ENCODE assay signal across 10 mouse cellular contexts in the genomic region with DNA sequence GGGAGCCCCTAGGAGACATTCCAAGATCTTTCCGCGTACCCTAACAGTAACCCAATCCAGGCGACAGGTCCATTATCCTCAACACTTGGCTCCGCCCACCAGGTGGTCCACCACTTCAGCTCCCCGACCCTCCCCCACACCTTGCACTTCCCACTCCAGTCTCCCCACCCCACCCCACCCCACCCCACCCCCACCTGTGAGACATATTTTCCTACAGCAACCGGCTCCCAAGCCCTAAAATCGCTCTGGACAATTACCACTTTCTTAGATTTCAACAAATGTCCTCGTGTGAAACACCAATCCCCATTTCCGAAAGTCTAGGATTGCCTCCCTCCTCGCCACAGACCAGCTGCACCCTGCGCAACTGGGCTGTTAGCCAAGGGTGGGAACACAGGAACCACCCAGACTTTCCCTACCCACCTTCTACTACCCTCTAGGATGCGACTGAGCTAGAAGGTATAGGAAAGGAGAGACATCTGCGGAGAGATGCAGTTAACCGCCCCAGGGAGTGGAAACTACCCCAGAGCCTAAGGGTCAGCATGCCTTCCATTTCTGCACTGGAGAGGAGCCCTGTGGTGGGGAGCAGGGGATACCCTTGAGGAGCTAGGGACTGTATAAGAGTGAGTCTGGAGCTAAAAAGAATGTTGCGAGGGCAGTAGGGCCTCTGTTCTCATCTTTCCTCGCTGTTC. TPM values are rescaled to one million over a fixed set of nuclear protein-coding genes. Genes with fewer than 3 reads are reported as not detected.
A peak's percentile ranks its signal among the peaks of the same experiment; 100 is the strongest.
DNase-seq lines count a peak whose midpoint lies in the region; ATAC-seq and TF ChIP-seq lines count a peak whose summit lies in the region.
"Had no signal": no experiment of that assay in that cellular context is flagged by ENCODE, and none has a peak within 500 bp of the region (broad histone marks: within the 10 kb centered on the region; RNA-seq: fewer than 3 reads in every experiment).

No protein-coding gene starts in this region.

- no peaks in the 10 kb centered on the region for H3K36me3 ChIP-seq in intestine, embryonic 14.5 days (ENCODE audit: control insufficient read depth, insufficient read depth, low read length)
- H3K36me3 ChIP-seq in intestine, postnatal 0 days (ENCODE audit: control insufficient read depth, insufficient read depth): no peaks in the 10 kb centered on the region
- peaks cover 12% of the 10 kb centered on the region for H3K36me3 ChIP-seq in embryonic facial prominence, embryonic 14.5 days (ENCODE audit: control insufficient read depth, insufficient read depth, low read length)
- peaks cover 47% of the 10 kb centered on the region for H3K36me3 ChIP-seq in limb, embryonic 10.5 days
- no peaks in the 10 kb centered on the region for H3K36me3 ChIP-seq in neural tube, embryonic 14.5 days (ENCODE audit: control insufficient read depth, insufficient read depth, low read length)

- no peak overlapping the region for H3K9ac ChIP-seq in intestine, embryonic 14.5 days (ENCODE audit: low read length)
- no peak overlapping the region for H3K9ac ChIP-seq in intestine, postnatal 0 days (ENCODE audit: low read depth, low read length)
- H3K9ac ChIP-seq in embryonic facial prominence, embryonic 14.5 days (ENCODE audit: low read depth, low read length): peak overlapping the region; percentile 70
- H3K9ac ChIP-seq in neural tube, embryonic 14.5 days (replicated peaks; ENCODE audit: low read depth, low read length): 0 out of 2 replicates have a peak overlapping the region, but pooled peaks have one; percentile 21

- no peak for ATAC-seq in intestine, embryonic 14.5 days (replicated peaks; ENCODE audit: low FRiP score, low TSS enrichment, low read depth)
- ATAC-seq in intestine, postnatal 0 days: no peak
- ATAC-seq in embryonic facial prominence, embryonic 14.5 days (ENCODE audit: low read depth): peak; percentile 27; the same call in 1 of the 2 replicates
- ATAC-seq in neural tube, embryonic 14.5 days (ENCODE audit: low read depth): no peak

- DNase-seq in intestine, embryonic 14.5 days (ENCODE audit: low spot score): no peak
- DNase-seq in embryonic facial prominence, embryonic 14.5 days (ENCODE audit: low spot score): peak; percentile 81
- DNase-seq in limb, embryonic 10.5 days (ENCODE audit: low spot score): peak; percentile 53
- DNase-seq in right cerebral cortex, postnatal 36 days (ENCODE audit: low spot score in 2 of 2): no peak
- no peak for DNase-seq in Muller cell, postnatal 12 days (ENCODE audit: inconsistent ontology term)
- DNase-seq in ovary, postnatal 36 days (ENCODE audit: low spot score): no peak
- DNase-seq: kidney, adult 8-10 months; thymus, postnatal 4 days had no signal

- peaks cover 27% of the 10 kb centered on the region for H3K27me3 ChIP-seq in intestine, embryonic 14.5 days (replicated peaks; ENCODE audit: control insufficient read depth, insufficient read depth, low read length)
- peaks cover 54% of the 10 kb centered on the region for H3K27me3 ChIP-seq in intestine, postnatal 0 days (replicated peaks; ENCODE audit: control insufficient read depth, insufficient read depth, low read length)
- H3K27me3 ChIP-seq in embryonic facial prominence, embryonic 14.5 days (replicated peaks; ENCODE audit: control insufficient read depth, insufficient read depth, low read length): no peaks in the 10 kb centered on the region
- H3K27me3 ChIP-seq in limb, embryonic 10.5 days (ENCODE audit: low read depth, poor library complexity, severe bottlenecking): no peaks in the 10 kb centered on the region
- H3K27me3 ChIP-seq in neural tube, embryonic 14.5 days (ENCODE audit: control insufficient read depth, insufficient read depth, low read length): no peaks in the 10 kb centered on the region

- H3K9me3 ChIP-seq in intestine, embryonic 14.5 days (ENCODE audit: control insufficient read depth, low read length): no peaks in the 10 kb centered on the region
- no peaks in the 10 kb centered on the region for H3K9me3 ChIP-seq in intestine, postnatal 0 days (ENCODE audit: control insufficient read depth)
- H3K9me3 ChIP-seq in embryonic facial prominence, embryonic 14.5 days (ENCODE audit: control insufficient read depth, low read length): no peaks in the 10 kb centered on the region
- H3K9me3 ChIP-seq in limb, embryonic 10.5 days (replicated peaks): no peaks in the 10 kb centered on the region
- no peaks in the 10 kb centered on the region for H3K9me3 ChIP-seq in neural tube, embryonic 14.5 days (ENCODE audit: control insufficient read depth, low read length)

- H3K27ac ChIP-seq in intestine, embryonic 14.5 days (ENCODE audit: low read depth): no peak overlapping the region
- H3K27ac ChIP-seq in intestine, postnatal 0 days (ENCODE audit: low read depth, low read length): no peak overlapping the region
- H3K27ac ChIP-seq in embryonic facial prominence, embryonic 14.5 days (replicated peaks; ENCODE audit: low read depth, low read length): peak overlapping the region; percentile 96
- peak overlapping the region; percentile 93 for H3K27ac ChIP-seq in limb, embryonic 10.5 days
- H3K27ac ChIP-seq in neural tube, embryonic 14.5 days (ENCODE audit: low read depth, low read length): peak overlapping the region; percentile 22; the same call in 1 of the 2 replicates

- WGBS in intestine, embryonic 14.5 days: 21% methylated on average over 16 of the region's 16 CpGs
- 41% methylated on average over 16 of the region's 16 CpGs for WGBS in intestine, postnatal 0 days
- 0% methylated on average over 16 of the region's 16 CpGs for WGBS in embryonic facial prominence, embryonic 14.5 days
- under 1% methylated on average over 16 of the region's 16 CpGs for WGBS in limb, embryonic 10.5 days
- 8% methylated on average over 16 of the region's 16 CpGs for WGBS in neural tube, embryonic 14.5 days

- H3K4me1 ChIP-seq in intestine, embryonic 14.5 days (replicated peaks; ENCODE audit: control insufficient read depth, insufficient read depth, low read length): peaks cover 50% of the 10 kb centered on the region
- H3K4me1 ChIP-seq in intestine, postnatal 0 days (replicated peaks; ENCODE audit: control insufficient read depth, insufficient read depth, low read length): no peaks in the 10 kb centered on the region
- H3K4me1 ChIP-seq in embryonic facial prominence, embryonic 14.5 days (ENCODE audit: control insufficient read depth, insufficient read depth, low read length): peaks cover 70% of the 10 kb centered on the region
- H3K4me1 ChIP-seq in limb, embryonic 10.5 days: peaks cover 85% of the 10 kb centered on the region
- H3K4me1 ChIP-seq in neural tube, embryonic 14.5 days (ENCODE audit: control insufficient read depth, insufficient read depth, low read length): peaks cover 49% of the 10 kb centered on the region

- H3K4me3 ChIP-seq in intestine, embryonic 14.5 days (ENCODE audit: low read depth, low read length): peak overlapping the region; percentile 10; the same call in 1 of the 2 replicates
- no peak overlapping the region for H3K4me3 ChIP-seq in intestine, postnatal 0 days (ENCODE audit: low read depth, low read length)
- H3K4me3 ChIP-seq in embryonic facial prominence, embryonic 14.5 days (ENCODE audit: low read depth, low read length): peak overlapping the region; percentile 53
- H3K4me3 ChIP-seq in limb, embryonic 10.5 days: peak overlapping the region; percentile 75
- H3K4me3 ChIP-seq in neural tube, embryonic 14.5 days (ENCODE audit: low read depth, low read length): peak overlapping the region; percentile 11; the same call in 1 of the 2 replicates

- peak overlapping the region; percentile 63 for H3K4me2 ChIP-seq in intestine, embryonic 14.5 days (ENCODE audit: low read length)
- no peak overlapping the region for H3K4me2 ChIP-seq in intestine, postnatal 0 days (replicated peaks; ENCODE audit: low read depth)
- peak overlapping the region; percentile 77 for H3K4me2 ChIP-seq in embryonic facial prominence, embryonic 14.5 days (ENCODE audit: low read depth, low read length)
- H3K4me2 ChIP-seq in neural tube, embryonic 14.5 days (ENCODE audit: low read depth, low read length): peak overlapping the region; percentile 56; the same call in 1 of the 2 replicates

- no peak for TF ChIP-seq CTCF in intestine, postnatal 0 days (IDR thresholded peaks at IDR 0.05; ENCODE audit: low read depth)

RNA-seq across cellular contexts. Expression of a gene that starts 0.9 kb away (rescaled TPM):
- polyA plus RNA-seq in intestine, embryonic 14.5 days (2014; fragmentation: Nextera tagmentation; extraction: Ambion mirVana): 9.7 and 14.4 TPM in 2 replicates
- polyA plus RNA-seq in intestine, postnatal 0 days (2015; fragmentation: Nextera tagmentation; extraction: Ambion mirVana): 0.81 and 1.9 TPM in 2 replicates
- 145 and 175 TPM in 2 replicates for polyA plus RNA-seq in embryonic facial prominence, embryonic 14.5 days (2014; fragmentation: Nextera tagmentation; extraction: Ambion mirVana)
- polyA plus RNA-seq in limb, embryonic 10.5 days (2016; fragmentation: Nextera tagmentation; extraction: Ambion mirVana): 944 and 1,066 TPM in 2 replicates
- 45.5 and 103 TPM in 2 replicates for polyA plus RNA-seq in neural tube, embryonic 14.5 days (2014; fragmentation: Nextera tagmentation; extraction: Ambion mirVana)

RNA-seq across cellular contexts. Expression of a gene that starts 18.9 kb away (rescaled TPM):
- polyA plus RNA-seq in intestine, embryonic 14.5 days (2014; fragmentation: Nextera tagmentation; extraction: Ambion mirVana): 17.9 and 21.8 TPM in 2 replicates
- polyA plus RNA-seq in intestine, postnatal 0 days (2015; fragmentation: Nextera tagmentation; extraction: Ambion mirVana): 5.8 and 6.1 TPM in 2 replicates
- polyA plus RNA-seq in embryonic facial prominence, embryonic 14.5 days (2014; fragmentation: Nextera tagmentation; extraction: Ambion mirVana): 12.8 and 13.3 TPM in 2 replicates
- 21.1 and 21.7 TPM in 2 replicates for polyA plus RNA-seq in limb, embryonic 10.5 days (2016; fragmentation: Nextera tagmentation; extraction: Ambion mirVana)
- polyA plus RNA-seq in neural tube, embryonic 14.5 days (2014; fragmentation: Nextera tagmentation; extraction: Ambion mirVana): 19.7 and 20.6 TPM in 2 replicates

RNA-seq across cellular contexts. Expression of a gene that starts 19.3 kb away (rescaled TPM):
- 32.8 and 35.9 TPM in 2 replicates for polyA plus RNA-seq in intestine, embryonic 14.5 days (2014; fragmentation: Nextera tagmentation; extraction: Ambion mirVana)
- polyA plus RNA-seq in intestine, postnatal 0 days (2015; fragmentation: Nextera tagmentation; extraction: Ambion mirVana): 13.9 and 14.1 TPM in 2 replicates
- 20.9 and 22.9 TPM in 2 replicates for polyA plus RNA-seq in embryonic facial prominence, embryonic 14.5 days (2014; fragmentation: Nextera tagmentation; extraction: Ambion mirVana)
- polyA plus RNA-seq in limb, embryonic 10.5 days (2016; fragmentation: Nextera tagmentation; extraction: Ambion mirVana): 84.8 and 86.0 TPM in 2 replicates
- 16.1 and 23.1 TPM in 2 replicates for polyA plus RNA-seq in neural tube, embryonic 14.5 days (2014; fragmentation: Nextera tagmentation; extraction: Ambion mirVana)

RNA-seq across cellular contexts. Expression of a gene that starts 21.5 kb away (rescaled TPM):
- 11.9 and 13.4 TPM in 2 replicates for polyA plus RNA-seq in intestine, embryonic 14.5 days (2014; fragmentation: Nextera tagmentation; extraction: Ambion mirVana)
- polyA plus RNA-seq in intestine, postnatal 0 days (2015; fragmentation: Nextera tagmentation; extraction: Ambion mirVana): 9.2 and 9.5 TPM in 2 replicates
- 36.4 and 40.5 TPM in 2 replicates for polyA plus RNA-seq in embryonic facial prominence, embryonic 14.5 days (2014; fragmentation: Nextera tagmentation; extraction: Ambion mirVana)
- 13.5 and 14.6 TPM in 2 replicates for polyA plus RNA-seq in limb, embryonic 10.5 days (2016; fragmentation: Nextera tagmentation; extraction: Ambion mirVana)
- 11.1 and 16.7 TPM in 2 replicates for polyA plus RNA-seq in neural tube, embryonic 14.5 days (2014; fragmentation: Nextera tagmentation; extraction: Ambion mirVana)

RNA-seq across cellular contexts. Expression of a gene that starts 30.1 kb away (rescaled TPM):
- polyA plus RNA-seq in intestine, embryonic 14.5 days (2014; fragmentation: Nextera tagmentation; extraction: Ambion mirVana): 73.3 and 74.2 TPM in 2 replicates
- 74.9 and 79.5 TPM in 2 replicates for polyA plus RNA-seq in intestine, postnatal 0 days (2015; fragmentation: Nextera tagmentation; extraction: Ambion mirVana)
- 64.8 and 66.6 TPM in 2 replicates for polyA plus RNA-seq in embryonic facial prominence, embryonic 14.5 days (2014; fragmentation: Nextera tagmentation; extraction: Ambion mirVana)
- polyA plus RNA-seq in limb, embryonic 10.5 days (2016; fragmentation: Nextera tagmentation; extraction: Ambion mirVana): 75.0 and 81.3 TPM in 2 replicates
- polyA plus RNA-seq in neural tube, embryonic 14.5 days (2014; fragmentation: Nextera tagmentation; extraction: Ambion mirVana): 53.5 and 58.9 TPM in 2 replicates

Comparison
In these comparisons a context has a peak if more than half of its experiments do, and no peak if none do; other contexts are left out.
1. DNase-seq: peak in embryonic facial prominence, embryonic 14.5 days (single experiment) and limb, embryonic 10.5 days (single experiment); none in intestine, embryonic 14.5 days (single experiment), right cerebral cortex, postnatal 36 days (0 of 2), Muller cell, postnatal 12 days (single experiment) and ovary, postnatal 36 days (single experiment).
2. H3K27ac ChIP-seq: peak in embryonic facial prominence, embryonic 14.5 days (single experiment), limb, embryonic 10.5 days (single experiment) and neural tube, embryonic 14.5 days (single experiment); none in intestine, embryonic 14.5 days (single experiment) and intestine, postnatal 0 days (single experiment).
3. H3K9ac ChIP-seq: peak in embryonic facial prominence, embryonic 14.5 days (single experiment) and neural tube, embryonic 14.5 days (single experiment); none in intestine, embryonic 14.5 days (single experiment) and intestine, postnatal 0 days (single experiment).